Mouse (Mus musculus): ENCODE data around the gene Slc8a1.

Gene Slc8a1

DNA sequence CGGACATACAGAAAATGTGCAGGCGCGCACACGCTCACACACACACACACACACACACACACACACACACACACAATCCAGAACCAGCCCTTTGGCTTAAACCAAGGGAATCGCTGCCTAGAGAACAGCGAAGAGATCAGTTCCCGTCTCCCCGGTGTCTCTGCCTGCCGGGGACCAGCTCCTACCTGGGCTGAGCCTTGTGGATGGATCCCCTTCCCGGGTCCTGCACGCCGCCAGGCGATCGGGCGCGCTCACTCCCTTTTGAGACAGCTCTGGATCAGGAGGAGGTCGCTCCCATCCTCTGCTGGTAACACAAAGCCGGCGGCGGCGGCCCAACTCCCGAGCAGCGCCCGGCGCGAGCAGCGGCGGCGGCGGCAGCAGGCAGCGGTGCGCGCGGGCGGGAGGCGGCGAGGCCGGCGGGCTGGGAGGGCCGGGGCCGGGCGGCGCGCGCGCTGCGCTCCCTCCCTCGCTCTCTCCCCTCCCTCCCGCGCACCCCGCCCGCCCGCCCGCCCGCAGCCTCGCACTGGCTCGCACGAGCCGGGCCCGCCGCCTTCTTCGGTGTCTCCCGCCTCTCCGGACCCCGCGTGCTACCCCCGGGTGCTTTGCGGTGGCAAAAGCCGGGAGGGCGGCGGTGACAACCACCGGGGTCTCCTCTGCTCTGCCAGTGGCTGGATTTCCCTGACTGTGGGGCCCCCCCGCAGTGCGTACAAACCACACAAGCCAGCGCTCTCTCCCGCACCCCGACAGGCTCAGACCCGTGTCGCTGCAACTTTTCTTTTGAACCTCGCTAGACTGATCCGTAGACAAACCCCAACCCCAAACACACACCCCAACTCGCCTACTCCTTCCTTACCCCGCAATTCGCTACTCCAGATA is 68.1 kb downstream of the Slc8a1 start:
- no peak for DNase-seq (ENCODE audit: low read depth, low spot score)

DNA sequence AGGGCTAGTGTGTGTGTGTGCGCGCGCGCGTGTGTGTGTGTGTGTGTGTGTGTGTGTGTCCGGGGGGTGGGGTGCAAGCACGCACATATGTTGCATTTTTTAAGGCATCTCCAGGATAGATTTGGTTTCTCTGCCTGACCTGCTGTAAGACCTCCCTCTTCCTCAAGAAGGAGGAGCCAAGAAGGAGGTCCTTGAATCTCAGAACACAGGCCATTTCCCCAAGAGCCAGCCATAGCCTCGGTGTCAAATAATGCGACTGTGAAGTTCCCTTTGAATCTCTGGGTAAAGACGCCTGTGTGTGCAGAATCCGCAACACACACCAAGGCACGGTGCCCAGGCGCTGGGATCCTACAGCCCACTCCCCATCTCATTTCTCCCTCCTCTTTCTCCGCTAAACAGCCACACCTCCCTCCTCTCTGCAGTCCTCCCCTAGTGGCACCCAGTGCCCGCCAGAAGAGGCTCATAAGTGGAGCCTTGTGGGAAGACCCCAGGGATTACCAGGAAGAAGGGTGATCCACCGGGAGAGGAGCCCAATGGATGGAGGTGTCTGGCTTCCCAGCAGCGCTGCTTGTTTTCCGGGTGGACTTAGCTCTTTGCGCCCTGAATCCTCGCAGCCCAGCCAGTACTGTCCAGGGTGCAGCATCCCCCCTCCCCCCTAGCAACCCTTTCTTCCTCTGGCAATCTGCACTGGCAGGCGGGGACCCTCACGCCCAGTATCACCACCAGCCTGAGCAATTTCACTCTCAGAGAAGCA is 68.9 kb downstream of the Slc8a1 start:
- DNase-seq (ENCODE audit: low read depth, low spot score): no peak

DNA sequence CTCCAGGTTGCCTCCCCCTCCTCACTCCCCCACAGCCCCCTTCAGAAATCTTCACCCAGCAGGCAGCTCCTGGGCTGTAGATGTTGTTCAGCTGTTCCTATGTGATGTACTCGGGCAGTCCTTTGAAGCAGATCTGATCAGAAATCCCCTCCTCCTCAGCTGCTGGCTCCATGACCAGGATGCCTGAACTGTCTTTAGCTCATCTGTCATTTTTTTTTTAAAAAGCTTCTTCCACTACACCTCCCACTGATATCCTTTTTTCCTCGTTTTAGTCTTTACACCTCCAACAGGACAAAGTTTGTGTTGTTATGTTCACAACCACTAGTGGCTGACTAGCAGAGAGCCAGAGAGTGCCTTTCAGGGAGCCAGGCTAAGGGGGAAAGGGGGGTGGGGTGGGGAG is 69.7 kb downstream of the Slc8a1 start:
- no peak for DNase-seq (ENCODE audit: low read depth, low spot score)

DNA sequence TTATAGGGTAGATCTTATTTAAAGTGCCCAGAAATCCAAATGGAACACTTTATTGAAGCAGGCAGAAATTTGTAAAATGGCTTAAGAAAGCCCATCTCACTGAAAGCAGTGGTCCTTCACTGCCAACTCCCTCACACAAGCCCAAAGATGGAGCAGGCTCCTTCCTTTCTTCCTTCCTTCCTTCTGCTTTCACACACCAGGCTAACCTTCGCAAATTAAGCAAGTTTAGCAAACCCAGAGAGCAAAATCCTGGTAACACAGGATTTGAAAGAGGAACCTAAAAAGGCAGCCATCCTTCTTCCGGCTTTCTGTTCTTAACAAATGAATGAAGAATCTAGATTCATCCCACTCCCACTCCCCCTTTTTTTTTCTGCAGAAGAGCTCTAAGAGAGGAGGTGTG is 70.2 kb downstream of the Slc8a1 start:
- DNase-seq (ENCODE audit: low read depth, low spot score): no peak

DNA sequence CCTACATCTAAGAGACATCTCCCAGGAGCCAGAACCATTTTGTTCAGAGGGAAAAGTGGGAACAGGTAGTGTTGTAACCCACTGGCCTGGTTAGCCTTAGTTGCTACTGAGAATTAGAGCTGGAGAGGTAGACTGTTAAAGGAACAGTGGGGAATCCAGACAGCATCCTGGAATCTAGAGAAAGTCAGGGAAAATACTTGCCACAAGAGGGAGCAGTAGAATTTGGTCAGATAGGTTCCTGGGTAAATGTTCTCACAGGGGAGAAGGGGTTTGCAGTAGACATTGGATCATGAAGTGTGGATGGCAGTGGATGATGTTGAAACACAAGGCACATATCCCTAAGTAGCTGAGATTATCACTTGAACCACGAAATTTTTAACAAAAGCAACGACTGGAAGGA is 71.6 kb downstream of the Slc8a1 start:
- no peak for DNase-seq (ENCODE audit: low read depth, low spot score)

DNA sequence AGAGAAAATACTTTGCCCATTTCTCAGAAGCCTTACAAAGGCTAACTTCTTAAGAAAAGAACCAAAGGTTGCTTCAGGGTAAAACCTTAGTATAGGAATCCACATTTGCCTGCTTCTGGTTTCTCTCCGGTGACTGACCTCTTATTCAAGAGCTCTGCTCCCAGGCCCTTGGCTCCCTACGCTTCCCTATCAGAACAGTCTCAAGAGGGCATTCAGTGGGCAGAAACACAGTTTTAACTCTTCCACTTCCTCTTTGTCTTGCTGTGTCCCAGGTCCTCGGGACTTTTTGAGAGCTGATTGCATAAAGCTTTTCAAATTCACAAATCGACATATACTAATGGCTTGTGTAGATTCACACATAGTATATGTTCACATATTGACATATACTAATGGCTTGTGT is 73.3 kb downstream of the Slc8a1 start:
- DNase-seq (ENCODE audit: low read depth, low spot score): no peak

DNA sequence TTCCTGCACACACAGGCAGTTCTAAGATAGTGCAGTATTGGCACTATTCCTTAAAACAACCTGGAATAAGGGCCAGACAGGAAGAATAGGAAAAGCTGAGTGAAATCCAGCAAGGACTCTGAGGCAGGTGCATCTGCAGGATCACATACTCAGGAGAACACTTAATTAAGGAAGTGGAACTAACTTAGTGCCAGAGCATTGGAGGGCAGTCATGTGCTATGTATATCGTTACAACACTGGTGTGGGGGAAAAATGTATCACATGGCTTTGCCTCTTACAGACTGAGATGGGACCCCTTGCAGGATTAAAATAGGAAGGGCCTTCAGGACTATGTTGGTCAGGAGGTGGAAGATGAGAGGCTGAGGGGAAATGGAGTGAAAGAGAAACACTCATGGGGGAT is 80.3 kb downstream of the Slc8a1 start:
- no peak for DNase-seq (ENCODE audit: low read depth, low spot score)

DNA sequence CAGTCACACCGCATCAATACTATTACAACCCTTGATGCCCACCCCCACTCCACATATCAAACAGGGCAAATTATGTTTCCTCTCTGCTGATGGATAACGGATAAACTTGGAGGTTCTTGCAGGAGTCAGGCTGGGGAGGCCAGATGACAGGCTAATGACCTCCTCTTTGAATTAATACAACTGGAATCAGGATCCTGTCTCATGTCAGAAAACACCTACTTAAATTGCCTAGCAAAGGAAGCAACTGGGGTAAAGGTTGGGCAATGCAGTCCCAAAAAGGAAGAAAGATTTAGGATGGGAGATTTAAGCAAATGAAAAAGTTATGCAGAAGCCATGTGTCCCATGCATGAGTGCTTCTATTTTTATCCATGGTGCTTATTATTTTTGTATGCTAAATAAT is 83.6 kb downstream of the Slc8a1 start:
- no peak for DNase-seq (ENCODE audit: low read depth, low spot score)

DNA sequence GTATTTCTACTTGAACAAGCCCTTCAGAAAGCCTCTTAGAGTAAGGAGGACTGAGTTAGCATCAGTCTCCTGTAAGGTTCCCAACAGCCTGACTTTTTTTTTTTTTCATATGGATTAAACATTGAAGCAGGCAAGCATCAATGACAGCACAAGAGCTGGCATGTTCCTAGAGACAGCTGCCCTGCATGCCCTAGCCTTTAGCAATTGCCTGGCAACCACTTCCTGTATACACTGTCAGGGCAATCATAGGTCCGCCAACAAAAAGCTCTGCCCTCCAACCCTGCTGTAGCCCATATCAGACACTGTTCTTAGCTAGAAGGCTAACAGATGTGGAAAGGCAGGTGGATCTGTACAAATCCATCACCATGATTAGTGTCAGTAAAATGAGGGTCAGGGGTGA is 85.2 kb downstream of the Slc8a1 start:
- DNase-seq (ENCODE audit: low read depth, low spot score): no peak

DNA sequence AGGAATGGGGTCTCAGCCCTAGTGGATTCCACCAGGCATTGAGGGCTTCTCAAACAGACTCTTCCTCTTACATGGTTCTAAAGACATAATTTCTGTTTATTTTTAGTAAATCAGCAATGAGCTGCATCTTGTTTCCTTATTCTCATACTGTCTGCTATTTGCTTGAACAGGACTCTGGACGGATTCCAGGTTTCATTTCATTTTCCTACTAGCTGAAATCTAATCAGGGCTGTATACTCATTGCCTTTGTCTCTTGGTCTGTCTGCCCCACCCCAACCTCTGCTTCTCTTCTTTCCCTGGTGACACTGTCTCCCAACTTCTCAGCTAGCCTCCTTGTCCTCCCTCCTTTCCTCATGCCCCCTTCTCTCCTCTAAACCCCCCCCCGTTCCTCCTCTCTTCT is 101.4 kb downstream of the Slc8a1 start:
- no peak for DNase-seq (ENCODE audit: low read depth, low spot score)

DNA sequence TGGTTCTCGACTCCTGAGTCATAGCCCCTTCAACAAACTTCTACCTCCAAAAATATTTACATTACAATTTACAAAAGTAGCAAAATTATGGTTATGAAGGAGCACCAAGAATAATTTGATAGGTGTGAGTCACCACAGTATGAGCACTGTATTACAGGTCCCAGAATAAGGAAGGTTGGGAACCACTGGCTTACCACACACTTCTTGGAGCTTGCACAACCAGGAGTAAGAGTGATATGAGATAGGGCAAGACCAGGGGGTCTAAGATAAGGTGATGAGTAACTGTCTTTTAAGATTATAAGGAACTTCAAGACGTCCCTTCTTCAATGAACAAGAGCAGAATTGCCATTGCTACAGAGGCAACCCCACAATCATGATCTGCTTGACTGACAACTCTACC is 107.7 kb downstream of the Slc8a1 start:
- DNase-seq (ENCODE audit: low read depth, low spot score): no peak

DNA sequence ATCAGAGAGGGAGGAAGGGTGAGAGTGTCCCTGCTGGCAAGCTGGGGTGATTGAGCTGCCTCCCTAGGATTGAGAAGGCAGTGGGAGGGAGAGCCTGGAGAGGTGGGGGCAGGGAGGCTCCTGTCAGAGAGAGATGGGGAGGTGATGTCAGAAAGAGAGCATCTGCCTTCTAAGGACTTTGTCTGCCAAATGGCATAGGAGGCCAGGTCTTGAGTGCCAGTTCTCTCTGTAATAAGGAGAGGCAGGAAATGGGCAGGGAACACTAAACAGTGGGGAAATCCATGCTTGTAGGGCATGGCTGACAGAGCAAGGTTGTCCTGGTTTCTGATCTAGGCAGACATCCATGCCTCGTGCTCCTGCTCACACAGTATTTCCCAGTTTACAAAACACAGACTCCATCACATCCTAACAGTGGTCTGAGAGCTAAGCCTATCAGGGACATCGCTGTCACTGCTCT is 117.0 kb downstream of the Slc8a1 start:
- no peak for DNase-seq (ENCODE audit: low read depth, low spot score)

DNA sequence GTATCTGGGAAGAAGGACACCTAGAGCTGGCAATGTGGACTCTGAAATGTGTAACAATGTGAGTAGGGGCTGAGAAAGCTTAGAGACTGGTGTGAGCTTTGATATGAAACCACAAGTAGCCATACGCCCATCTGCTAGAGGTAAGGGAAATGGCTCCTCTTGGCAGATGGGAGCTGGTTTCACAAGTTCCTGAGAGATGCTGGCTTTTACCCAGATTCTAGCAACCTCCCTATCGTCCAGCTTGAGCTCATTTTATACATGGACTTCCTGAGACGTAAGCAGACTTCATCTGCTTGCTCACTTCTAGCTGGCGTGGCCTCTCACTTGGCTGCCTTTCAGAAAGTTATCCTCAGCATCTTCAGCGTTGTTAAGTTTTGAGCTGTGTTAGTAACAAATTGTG is 119.7 kb downstream of the Slc8a1 start:
- no peak for DNase-seq (ENCODE audit: low read depth, low spot score)

DNA sequence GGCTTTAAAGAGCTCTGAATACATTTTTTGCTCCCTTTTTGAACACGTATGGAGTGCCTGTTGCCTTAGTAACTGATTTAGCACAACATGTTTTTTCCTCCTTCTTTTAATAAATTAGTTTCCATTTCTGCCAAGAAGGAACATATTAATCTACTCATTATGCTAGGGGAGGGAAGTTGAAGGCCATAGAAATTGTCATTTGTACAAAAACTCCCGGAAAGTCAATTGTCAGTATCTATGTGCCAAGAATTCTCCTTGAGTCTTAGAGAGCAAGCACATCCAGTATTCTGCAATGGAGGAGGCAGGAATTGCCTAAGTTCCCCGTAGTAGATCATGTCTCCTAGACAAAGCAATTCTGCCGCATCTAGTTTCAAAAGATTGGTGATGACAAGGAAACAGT is 121.9 kb downstream of the Slc8a1 start:
- DNase-seq (ENCODE audit: low read depth, low spot score): no peak

DNA sequence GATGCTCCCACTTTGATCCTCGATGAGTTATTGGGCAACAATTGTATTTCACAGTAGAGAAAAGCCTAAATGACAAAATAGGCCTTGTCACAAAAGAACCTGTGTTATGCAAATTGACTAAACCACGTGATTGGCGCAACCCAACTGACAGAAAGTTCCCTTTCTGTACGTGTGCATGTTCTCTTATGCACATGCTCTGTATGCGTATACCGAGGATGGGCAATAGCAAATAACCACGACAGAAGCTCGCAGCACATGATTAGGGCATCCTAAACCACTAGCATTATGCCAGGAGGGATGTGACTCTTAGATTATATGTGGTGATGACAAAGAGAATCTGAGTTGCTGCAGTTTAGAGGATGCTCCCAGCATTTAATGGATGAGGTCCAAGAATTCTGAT is 122.8 kb downstream of the Slc8a1 start:
- no peak for DNase-seq (ENCODE audit: low read depth, low spot score)

DNA sequence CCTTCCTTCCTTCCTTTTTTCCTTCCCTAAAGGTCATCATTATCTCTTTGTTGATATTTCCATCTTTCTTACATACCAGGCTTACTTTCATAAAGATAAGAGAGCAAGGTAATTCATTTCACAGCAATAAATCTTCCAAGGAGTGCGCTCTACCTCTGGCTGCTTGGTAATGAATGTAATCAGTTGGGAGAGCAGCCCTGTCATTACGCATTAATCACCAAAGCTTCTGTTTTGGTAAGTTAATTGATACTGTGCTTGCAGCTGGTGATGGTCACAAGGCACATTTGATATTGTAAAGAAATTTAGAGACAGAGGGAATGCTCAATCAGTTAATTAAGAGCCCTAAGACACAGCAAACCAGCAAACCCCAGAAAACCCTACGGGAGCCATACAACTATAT is 130.7 kb downstream of the Slc8a1 start:
- DNase-seq (ENCODE audit: low read depth, low spot score): no peak

DNA sequence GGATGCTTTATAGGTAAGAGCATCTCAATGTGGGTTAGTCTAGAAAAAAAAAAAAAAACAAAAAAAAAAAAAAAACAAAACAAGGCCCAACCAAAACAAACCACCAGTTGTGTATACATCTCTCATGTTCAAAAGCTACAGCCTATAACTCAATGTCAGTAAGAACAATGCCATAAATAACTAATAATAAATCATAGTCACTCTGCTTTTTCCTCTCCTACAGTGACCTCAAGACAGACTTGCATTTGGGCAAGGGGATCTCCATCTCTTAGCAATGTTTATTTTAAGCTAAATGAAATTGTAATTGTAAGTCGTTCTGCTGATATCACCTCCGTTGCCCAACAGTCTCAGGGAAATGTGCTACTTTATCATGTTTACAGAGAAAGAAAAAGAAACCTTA is 132.1 kb downstream of the Slc8a1 start:
- DNase-seq (ENCODE audit: low read depth, low spot score): no peak

DNA sequence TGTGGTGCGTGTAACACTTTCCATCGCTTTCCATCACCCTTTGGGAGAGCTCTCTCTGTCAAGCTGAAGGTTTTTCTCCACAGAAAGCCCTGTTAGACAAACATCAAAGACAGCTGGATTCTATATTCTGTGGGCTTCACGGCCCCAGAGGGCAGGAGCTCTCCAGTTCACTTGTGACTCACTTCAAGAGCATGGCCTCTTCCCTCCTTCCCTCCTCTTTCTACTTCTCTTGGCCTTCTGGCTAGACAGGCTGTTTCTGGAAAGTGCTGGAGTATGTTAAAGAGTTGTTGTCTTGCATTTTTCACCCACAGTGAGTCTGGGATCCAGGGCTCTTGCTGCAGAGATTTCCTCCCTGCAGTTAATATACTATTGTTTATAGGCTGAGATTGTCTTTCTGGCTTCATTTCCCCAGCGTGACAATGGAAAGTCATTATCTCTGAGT is 132.9 kb downstream of the Slc8a1 start:
- no peak for DNase-seq (ENCODE audit: low read depth, low spot score)

DNA sequence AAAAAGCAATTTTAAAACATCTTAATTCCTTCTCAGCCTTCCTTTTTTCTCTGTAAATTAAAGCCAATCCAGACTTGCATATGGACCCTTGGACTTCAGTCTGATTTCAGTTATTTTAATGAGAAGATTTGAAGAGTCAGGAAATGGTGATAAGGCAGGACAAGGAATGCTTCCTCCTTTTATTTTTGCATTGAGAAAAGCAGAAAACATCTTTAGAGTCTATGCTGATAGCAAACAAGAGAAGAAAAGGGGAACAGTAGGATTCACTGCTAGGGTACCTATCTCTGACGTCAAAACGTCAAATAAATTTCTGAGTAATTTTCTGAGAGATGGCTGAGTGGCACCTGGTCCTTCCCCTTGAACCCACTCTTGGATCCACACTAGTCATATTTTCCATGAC is 139.1 kb downstream of the Slc8a1 start:
- DNase-seq (ENCODE audit: low read depth, low spot score): no peak

DNA sequence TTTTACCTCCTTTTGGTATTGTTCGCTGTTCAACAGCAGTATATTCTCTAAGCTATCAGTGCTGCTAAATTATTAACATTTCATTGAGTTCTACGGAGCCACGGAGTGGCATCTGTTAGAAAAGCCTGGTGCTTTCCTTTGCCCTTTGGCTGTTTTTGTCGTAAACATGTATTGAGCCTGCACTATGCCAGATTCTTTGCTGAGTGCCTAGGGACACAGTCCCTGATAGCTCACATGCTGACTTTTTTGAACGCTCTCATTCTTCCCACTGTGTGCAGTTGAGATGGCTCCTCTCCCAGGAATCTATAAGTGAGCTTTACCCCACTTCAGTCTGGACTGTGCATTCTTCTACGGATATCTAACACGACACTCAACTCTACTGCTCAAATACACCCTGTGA is 148.4 kb downstream of the Slc8a1 start:
- DNase-seq (ENCODE audit: low read depth, low spot score): no peak

DNA sequence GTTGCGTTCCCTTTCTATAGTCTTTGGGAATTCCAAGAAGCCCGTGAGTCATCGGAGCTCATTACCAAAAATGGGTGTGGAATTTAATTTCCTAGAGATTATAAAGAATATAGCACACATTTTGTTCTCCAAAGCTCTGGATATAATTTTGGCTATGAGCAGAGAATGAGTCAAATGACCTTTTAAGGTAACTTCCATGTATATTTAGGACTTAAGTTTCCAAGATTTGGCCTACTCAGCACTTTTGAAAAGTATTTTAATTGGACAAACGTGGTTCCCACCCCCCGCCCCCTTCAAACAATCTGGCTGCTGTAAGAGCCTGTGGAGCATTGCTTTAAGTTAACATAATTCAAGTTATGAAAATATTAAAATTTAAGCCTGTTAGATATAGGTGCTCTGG is 151.4 kb downstream of the Slc8a1 start:
- DNase-seq (ENCODE audit: low read depth, low spot score): no peak

DNA sequence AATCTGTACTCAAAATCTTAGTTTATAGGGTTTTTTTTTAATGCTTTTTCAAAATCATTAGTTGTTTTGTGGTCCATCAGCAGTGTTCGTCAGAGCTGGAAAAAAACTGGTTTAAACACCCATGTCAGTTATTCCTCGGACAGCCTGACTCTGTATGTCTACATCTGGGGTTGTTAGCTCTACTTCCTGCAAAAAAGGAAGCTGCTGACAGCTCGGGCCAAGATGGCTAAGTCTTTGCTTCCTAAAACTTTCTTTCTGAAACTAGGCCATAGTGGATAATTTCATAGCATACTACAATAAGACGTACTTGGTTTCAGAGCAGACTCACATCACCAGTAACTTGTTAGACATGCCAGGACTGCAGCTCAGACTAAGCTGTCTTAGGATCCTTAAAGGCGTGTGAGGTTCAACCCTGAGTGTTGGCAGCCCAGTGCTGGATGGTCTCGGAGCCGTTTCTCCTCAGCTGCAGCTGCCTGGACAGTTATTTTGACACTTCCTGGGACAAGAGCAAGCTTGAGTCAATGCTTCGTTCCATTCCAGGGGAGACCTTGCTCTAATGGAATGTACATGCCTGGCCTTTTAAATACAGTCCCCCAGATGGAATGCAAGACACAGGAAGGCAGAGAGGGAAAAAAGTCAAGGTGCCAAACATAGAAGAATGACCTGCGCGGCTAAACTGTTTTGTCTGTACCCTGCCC is 158.3 kb downstream of the Slc8a1 start:
- DNase-seq (ENCODE audit: low read depth, low spot score): no peak
